Mouse (Mus musculus) liver, adult 2 months (tissue): ENCODE measurements at regions not wholly inside any gene's neighbourhood (a gene's known extent, or its start where the extent isn't known, plus 50 kb on each side); places are given as distances from the start of the nearest gene placed in this dataset.

Experiments used
- CTCF ChIP-seq: fragments of 200-500 bp; IDR thresholded peaks from 2 replicates; pipeline ENCODE4 v1.5.1; 2011; ENCODE audit warnings: low read depth, low read length, control low read depth
- POLR2A ChIP-seq: fragments of 200-500 bp; IDR thresholded peaks from 2 replicates; pipeline ENCODE4 v1.6.1; 2011; ENCODE audit warnings: low read length, control low read depth; ENCODE audit not compliant: insufficient read depth; ENCODE audit errors: extremely low read depth

DNA sequence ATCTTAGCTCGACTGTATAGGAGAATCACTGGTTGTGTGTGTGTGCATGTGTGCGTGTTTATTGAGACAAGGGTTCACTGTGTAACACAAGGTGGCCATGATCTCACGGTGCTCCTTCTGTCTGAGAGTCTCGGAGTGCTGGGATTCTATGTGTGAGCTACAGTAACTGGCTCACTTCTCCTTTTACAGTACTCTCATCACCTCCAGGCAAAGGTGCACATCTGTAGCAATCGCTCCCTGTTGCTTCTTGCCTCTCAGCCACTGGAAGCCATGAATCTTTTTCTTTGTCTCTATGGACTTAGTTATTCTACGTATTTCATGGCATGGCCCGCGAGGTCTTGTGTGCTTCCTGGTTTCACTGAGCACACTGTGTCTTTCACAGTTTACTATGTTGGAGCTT is 78.3 kb upstream of the Caprin1 start:
- TF ChIP-seq CTCF (no peak), POLR2A (no peak)
